Mouse (Mus musculus): ENCODE results near the gene St8sia2.

- no peak for TF ChIP-seq CTCF (IDR thresholded peaks at IDR 0.05)
- no peak for TF ChIP-seq EP300 (IDR thresholded peaks at IDR 0.05; ENCODE audit: insufficient read depth, low read depth, low read length)
- TF ChIP-seq POLR2A (IDR thresholded peaks at IDR 0.05; ENCODE audit: insufficient read depth, low read depth, low read length) = no peak
Observed at GRCm38 (mm10) chr7:74008946-74009542, 4.4 kb downstream of the St8sia2 start.
